In genomic region chr11:88626576-88626975, GRCm38 (mm10) we compare ENCODE assay signal across 10 mouse cellular contexts.
A peak's percentile ranks its signal among the peaks of the same experiment; 100 is the strongest.
DNase-seq lines count a peak whose midpoint lies in the region; ATAC-seq lines count a peak whose summit lies in the region.
"Had no signal": no experiment of that assay in that cellular context is flagged by ENCODE, and none has a peak within 500 bp of the region (broad histone marks: within the 10 kb centered on the region; RNA-seq: fewer than 3 reads in every experiment).

No protein-coding gene starts in this region.

- H3K9ac ChIP-seq in forebrain, embryonic 14.5 days (ENCODE audit: low read length) = no peak overlapping the region
- no peak overlapping the region for H3K9ac ChIP-seq in hindbrain, embryonic 16.5 days (ENCODE audit: low read depth, low read length)

- WGBS in forebrain, embryonic 10.5 days = 75% methylated on average over 8 of the region's 8 CpGs
- 51% methylated on average over 8 of the region's 8 CpGs for WGBS in forebrain, embryonic 14.5 days
- 61% methylated on average over 8 of the region's 8 CpGs for WGBS in hindbrain, embryonic 16.5 days

- no peak for DNase-seq in forebrain, embryonic 10.5 days (ENCODE audit: extremely low spot score, low spot score)
- DNase-seq in forebrain, embryonic 14.5 days (ENCODE audit: low spot score) = no peak
- peak; percentile 1 for DNase-seq in thymus, postnatal 25 days
- DNase-seq in thymus, postnatal 14 days = no peak
- DNase-seq in cerebellum, adult 8-10 months = no peak
- DNase-seq in frontal cortex, postnatal 14 days (ENCODE audit: low spot score in 2 of 2) = no peak
- no peak for DNase-seq in embryo, embryonic 10 days (ENCODE audit: low spot score)
- DNase-seq: lung, postnatal 36 days had no signal

- H3K4me2 ChIP-seq in forebrain, embryonic 14.5 days (ENCODE audit: low read length) = no peak overlapping the region
- H3K4me2 ChIP-seq in hindbrain, embryonic 16.5 days (ENCODE audit: low read length) = no peak overlapping the region

- peaks cover 100% of the 10 kb centered on the region for H3K4me1 ChIP-seq in forebrain, embryonic 10.5 days
- peaks cover 67% of the 10 kb centered on the region for H3K4me1 ChIP-seq in forebrain, embryonic 14.5 days (ENCODE audit: control insufficient read depth, insufficient read depth, low read length)
- peaks cover 36% of the 10 kb centered on the region for H3K4me1 ChIP-seq in hindbrain, embryonic 16.5 days (ENCODE audit: control insufficient read depth, insufficient read depth, low read depth, low read length)

- no peaks in the 10 kb centered on the region for H3K27me3 ChIP-seq in forebrain, embryonic 10.5 days (ENCODE audit: poor library complexity, severe bottlenecking)
- H3K27me3 ChIP-seq in forebrain, embryonic 14.5 days (replicated peaks; ENCODE audit: control insufficient read depth, insufficient read depth, low read length) = no peaks in the 10 kb centered on the region
- H3K27me3 ChIP-seq in hindbrain, embryonic 16.5 days (replicated peaks; ENCODE audit: control insufficient read depth, insufficient read depth, low read length) = no peaks in the 10 kb centered on the region

- ATAC-seq in forebrain, embryonic 14.5 days = no peak
- ATAC-seq in hindbrain, embryonic 16.5 days = no peak

- no peaks in the 10 kb centered on the region for H3K9me3 ChIP-seq in forebrain, embryonic 10.5 days
- H3K9me3 ChIP-seq in forebrain, embryonic 14.5 days (replicated peaks; ENCODE audit: control insufficient read depth, low read length) = no peaks in the 10 kb centered on the region
- H3K9me3 ChIP-seq in hindbrain, embryonic 16.5 days (ENCODE audit: control insufficient read depth, low read length) = no peaks in the 10 kb centered on the region
- H3K9me3 ChIP-seq: limb, embryonic 10.5 days had no signal

- H3K36me3 ChIP-seq in forebrain, embryonic 10.5 days (replicated peaks) = peaks cover 26% of the 10 kb centered on the region
- H3K36me3 ChIP-seq in forebrain, embryonic 14.5 days (ENCODE audit: control insufficient read depth, insufficient read depth, low read length) = no peaks in the 10 kb centered on the region
- no peaks in the 10 kb centered on the region for H3K36me3 ChIP-seq in hindbrain, embryonic 16.5 days (ENCODE audit: control insufficient read depth, insufficient read depth, low read length)

- no peak overlapping the region for H3K4me3 ChIP-seq in forebrain, embryonic 10.5 days
- H3K4me3 ChIP-seq in forebrain, embryonic 14.5 days (ENCODE audit: low read depth, low read length) = no peak overlapping the region
- no peak overlapping the region for H3K4me3 ChIP-seq in hindbrain, embryonic 16.5 days (ENCODE audit: low read length)
- H3K4me3 ChIP-seq: limb, embryonic 10.5 days had no signal

- H3K27ac ChIP-seq in forebrain, embryonic 10.5 days = peak overlapping the region; percentile 95
- no peak overlapping the region for H3K27ac ChIP-seq in forebrain, embryonic 14.5 days (ENCODE audit: low read depth, low read length)
- peak overlapping the region; percentile 24; the same call in 1 of the 2 replicates for H3K27ac ChIP-seq in hindbrain, embryonic 16.5 days (ENCODE audit: low read depth, low read length)
